Mouse (Mus musculus) limb, embryonic 14.5 days (tissue): ENCODE data around the gene Shox2. TPM values are rescaled to one million over a fixed set of nuclear protein-coding genes. Genes with fewer than 3 reads are reported as not detected.

Experiments used
- ATAC-seq: fragments of 200-750 bp; cut with Nextera tagmentation; 2 replicates; pipeline ENCODE4 v1.8.0; 2017; ENCODE audit warnings: low read depth, moderate number of reproducible peaks, moderate TSS enrichment; ENCODE audit not compliant: low FRiP score
- DNase-seq: peaks from one replicate; pipeline ENCODE4 v3.0.0-alpha.2; 2015; ENCODE audit warnings: low spot score
- H3K27ac ChIP-seq: fragments of 300-500 bp; sonication (generic); replicated peaks from 2 replicates; pipeline ENCODE4 v1.5.1; 2014; ENCODE audit warnings: low read depth, mild to moderate bottlenecking, low read length, moderate library complexity, mixed read lengths
- H3K27me3 ChIP-seq: fragments of 300-500 bp; sonication (generic); 2 replicates; pipeline ENCODE4 v1.6.1; 2014; ENCODE audit warnings: low read length, mixed read lengths; ENCODE audit not compliant: control insufficient read depth, insufficient read depth
- H3K36me3 ChIP-seq: fragments of 300-500 bp; sonication (generic); 2 replicates; pipeline ENCODE4 v1.6.1; 2014; ENCODE audit warnings: mild to moderate bottlenecking, low read length, moderate library complexity, mixed read lengths; ENCODE audit not compliant: control insufficient read depth, insufficient read depth
- H3K4me1 ChIP-seq: fragments of 300-500 bp; sonication (generic); 2 replicates; pipeline ENCODE4 v1.6.1; 2014; ENCODE audit warnings: antibody characterized with exemption, low read length, mixed read lengths; ENCODE audit not compliant: control insufficient read depth, insufficient read depth
- H3K4me2 ChIP-seq: fragments of 300-500 bp; sonication (generic); replicated peaks from 2 replicates; pipeline ENCODE4 v1.6.1; 2014; ENCODE audit warnings: low read depth, mild to moderate bottlenecking, low read length, moderate library complexity; ENCODE audit not compliant: severe bottlenecking
- H3K4me3 ChIP-seq: fragments of 300-500 bp; sonication (generic); replicated peaks from 2 replicates; pipeline ENCODE4 v1.5.1; 2014; ENCODE audit warnings: low read length
- H3K9ac ChIP-seq: fragments of 300-500 bp; sonication (generic); 2 replicates; pipeline ENCODE4 v1.6.1; 2014; ENCODE audit warnings: mild to moderate bottlenecking, low read depth, low read length, moderate library complexity; ENCODE audit not compliant: severe bottlenecking
- H3K9me3 ChIP-seq: fragments of 300-500 bp; sonication (generic); 2 replicates; pipeline ENCODE4 v1.6.1; 2016; ENCODE audit warnings: low read length; ENCODE audit not compliant: control insufficient read depth
- POLR2A ChIP-seq: fragments of 200-500 bp; IDR thresholded peaks from 2 replicates; pipeline ENCODE4 v1.8.0; 2012; ENCODE audit warnings: inconsistent platforms, mild to moderate bottlenecking, moderate library complexity, borderline replicate concordance; ENCODE audit not compliant: insufficient read depth, insufficient read length; ENCODE audit errors: extremely low read depth
- WGBS: fragments of 180-500 bp; shearing (Covaris S2); extraction: QIAGEN DNeasy Blood & Tissue Kit; methylation state at CpG from one replicate; pipeline ENCODE4 v1.1.7; 2014; 5-methylcytosine and 5-hydroxymethylcytosine counted together
- polyA plus RNA-seq, 2 experiments: library from polyadenylated mRNA; depleted of rRNA in 1 of 2; stranded (reverse) in 1 of 2; unstranded in 1 of 2; fragments of >200 nt; fragmentation: Nextera tagmentation in 1 of 2; extraction: Ambion mirVana in 1 of 2; gene quantifications; 2 replicates each; pipeline versions ENCODE4 v1.2.1 to v1.2.3; 2012 to 2014

The Shox2 gene
- 58.8 and 83.5 TPM in 2 replicates for polyA plus RNA-seq (2012; rRNA removed)
- polyA plus RNA-seq (2014; fragmentation: Nextera tagmentation; extraction: Ambion mirVana) = 36.5 and 41.5 TPM in 2 replicates

GRCm38 (mm10) chr3:66981706-66982105 is at the start of gene Shox2:
Shox2 (minus strand) TSS chr3:66981771.
- Histone ChIP-seq H3K4me1 (peaks cover 10% of the 10 kb centered on the region; the same call in 1 of the 2 replicates), H3K9ac (peak within 1 kb of the TSS; percentile 91), H3K4me3 (peak within 1 kb of the TSS; percentile 66), H3K27me3 (peaks cover 52% of the 10 kb centered on the region), H3K36me3 (no peaks in the 10 kb centered on the region), H3K27ac (peak within 1 kb of the TSS; percentile 96), H3K9me3 (no peaks in the 10 kb centered on the region), H3K4me2 (peak within 1 kb of the TSS; percentile 67)
- DNase-seq (peak; percentile 75), ATAC-seq (peak; percentile 13)
- whole genome bisulfite sequencing = 2% methylated on average over 13 of the region's 15 CpGs
- no peak for TF ChIP-seq POLR2A

GRCm38 (mm10) chr3:66996820-66997219 is 15.2 kb upstream of the Shox2 start:
- H3K9me3 ChIP-seq = no peaks in the 10 kb centered on the region
- TF ChIP-seq POLR2A = no peak
- peaks cover 15% of the 10 kb centered on the region for H3K36me3 ChIP-seq

GRCm38 (mm10) chr3:66986287-66986560 is 4.7 kb upstream of the Shox2 start:
- 11% methylated on average over 1 of the region's 1 CpGs for WGBS
- Histone ChIP-seq H3K27ac (peak overlapping the region; percentile 74; the same call in 1 of the 2 replicates), H3K27me3 (peaks cover 16% of the 10 kb centered on the region), H3K4me1 (peaks cover 7% of the 10 kb centered on the region; the same call in 1 of the 2 replicates), H3K36me3 (no peaks in the 10 kb centered on the region), H3K9me3 (no peaks in the 10 kb centered on the region), H3K9ac (peak overlapping the region; percentile 83), H3K4me3 (peak overlapping the region; percentile 75), H3K4me2 (peak overlapping the region; percentile 71)
- ATAC-seq (no peak), DNase-seq (no peak)
- TF ChIP-seq POLR2A = no peak

More at GRCm38 (mm10) chr3:66996820-66997219, 15.2 kb upstream of the Shox2 start:
- 90% methylated on average over 1 of the region's 1 CpGs for WGBS
- no peaks in the 10 kb centered on the region for H3K27me3 ChIP-seq
- no peaks in the 10 kb centered on the region for H3K4me1 ChIP-seq
- H3K27ac ChIP-seq = no peak overlapping the region
- DNase-seq = no peak
- ATAC-seq = no peak
- no peak overlapping the region for H3K9ac ChIP-seq
- no peak overlapping the region for H3K4me3 ChIP-seq
- H3K4me2 ChIP-seq = no peak overlapping the region

DNA sequence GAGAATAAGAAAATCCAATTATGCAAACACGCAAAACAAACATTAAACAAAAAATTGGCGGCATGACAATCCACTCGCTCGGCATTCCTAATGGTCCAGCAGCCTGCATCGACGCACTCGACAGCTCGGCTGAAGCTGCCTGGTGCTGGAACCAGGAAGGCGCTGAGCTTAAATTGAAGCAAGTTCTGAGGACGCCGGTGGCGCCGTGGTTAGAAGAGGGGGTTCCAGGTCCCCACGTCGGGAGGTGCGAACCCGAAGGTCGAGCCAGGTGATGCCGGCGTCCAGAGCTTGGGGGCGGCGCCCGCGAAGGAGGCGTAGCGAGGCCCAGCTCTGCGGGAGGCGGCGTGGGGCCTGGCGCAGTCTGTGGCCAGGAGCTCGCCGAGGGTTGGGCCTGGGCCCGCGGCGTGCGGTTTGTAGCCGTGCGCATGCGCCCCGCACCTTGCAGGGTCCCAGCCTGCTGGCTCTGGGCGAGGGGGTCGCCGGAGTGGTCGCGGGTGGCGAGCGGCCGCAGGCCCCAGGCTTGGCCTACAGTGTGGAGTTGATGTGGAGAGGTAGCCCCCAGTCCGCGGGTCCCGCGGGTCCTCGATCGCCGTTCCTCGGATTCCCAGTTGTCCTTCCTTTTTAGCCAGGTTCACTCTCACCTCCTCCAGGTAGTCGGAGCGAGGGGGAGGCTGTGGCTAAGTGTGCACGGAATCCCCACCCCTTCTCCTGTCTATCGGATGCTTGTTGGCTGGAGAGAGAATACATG is 4.1 kb upstream of the Shox2 start:
- 0 out of 2 replicates have a peak, but pooled peaks have one; percentile 7 for TF ChIP-seq POLR2A
- peak overlapping the region; percentile 75 for H3K4me3 ChIP-seq
- H3K27me3 ChIP-seq = peaks cover 21% of the 10 kb centered on the region
- peaks cover 7% of the 10 kb centered on the region; the same call in 1 of the 2 replicates for H3K4me1 ChIP-seq
- under 1% methylated on average over 53 of the region's 60 CpGs for WGBS
- no peaks in the 10 kb centered on the region for H3K9me3 ChIP-seq
- peak overlapping the region; percentile 74 for H3K27ac ChIP-seq
- peak overlapping the region; percentile 83 for H3K9ac ChIP-seq
- H3K4me2 ChIP-seq = peak overlapping the region; percentile 71
- no peaks in the 10 kb centered on the region for H3K36me3 ChIP-seq
- DNase-seq = peak; percentile 94
- ATAC-seq = peak; percentile 89

GRCm38 (mm10) chr3:66983481-66983880 is 1.9 kb upstream of the Shox2 start:
- Histone ChIP-seq H3K27ac (no peak overlapping the region), H3K27me3 (peaks cover 36% of the 10 kb centered on the region), H3K36me3 (no peaks in the 10 kb centered on the region), H3K4me2 (peak overlapping the region; percentile 21; the same call in 1 of the 2 replicates), H3K9ac (no peak overlapping the region), H3K9me3 (no peaks in the 10 kb centered on the region), H3K4me1 (peaks cover 10% of the 10 kb centered on the region; the same call in 1 of the 2 replicates), H3K4me3 (0 out of 2 replicates have a peak overlapping the region, but pooled peaks have one; percentile 8)
- TF ChIP-seq POLR2A = no peak
- ATAC-seq (no peak), DNase-seq (no peak)
- WGBS = 22% methylated on average over 3 of the region's 3 CpGs
